Mouse (Mus musculus) thymus, adult 2 months (tissue): ENCODE measurements around the gene Rap2a. TPM values are rescaled to one million over a fixed set of nuclear protein-coding genes. Genes with fewer than 3 reads are reported as not detected.

ENCODE experiments used
- DNase-seq: peaks from one replicate; pipeline ENCODE4 v3.0.0; 2021
- H3K27ac ChIP-seq: fragments of 200-500 bp; 2 replicates; pipeline ENCODE4 v1.5.1; 2012; ENCODE audit warnings: low read length, control low read depth; ENCODE audit not compliant: control insufficient read depth, insufficient read depth
- H3K27me3 ChIP-seq: fragments of 200-500 bp; 2 replicates; pipeline ENCODE4 v1.6.1; 2012; ENCODE audit warnings: mild to moderate bottlenecking, low read length, moderate library complexity, mixed read lengths; ENCODE audit not compliant: control insufficient read depth, insufficient read depth
- H3K36me3 ChIP-seq: fragments of 200-500 bp; 2 replicates; pipeline ENCODE4 v1.6.1; 2012; ENCODE audit warnings: mild to moderate bottlenecking, low read length, moderate library complexity; ENCODE audit not compliant: control insufficient read depth, insufficient read depth
- H3K4me1 ChIP-seq: fragments of 200-500 bp; replicated peaks from 2 replicates; pipeline ENCODE4 v1.6.1; 2012; ENCODE audit warnings: low read length; ENCODE audit not compliant: control insufficient read depth, insufficient read depth
- H3K4me3 ChIP-seq: fragments of 200-500 bp; 2 replicates; pipeline ENCODE4 v1.5.1; 2012; ENCODE audit warnings: mild to moderate bottlenecking, low read length, control low read depth, moderate library complexity; ENCODE audit not compliant: control insufficient read depth, insufficient read depth
- CTCF ChIP-seq: fragments of 200-500 bp; IDR thresholded peaks from 2 replicates; pipeline ENCODE4 v1.5.1; 2012; ENCODE audit warnings: mild to moderate bottlenecking, control low read depth, low read length, moderate library complexity, borderline replicate concordance; ENCODE audit not compliant: control insufficient read depth, poor library complexity, insufficient read depth; ENCODE audit errors: extremely low read depth
- POLR2A ChIP-seq: fragments of 200-500 bp; IDR thresholded peaks from 2 replicates; pipeline ENCODE4 v1.6.1; 2012; ENCODE audit warnings: mild to moderate bottlenecking, low read length, control low read depth, moderate library complexity; ENCODE audit not compliant: control insufficient read depth, poor library complexity, insufficient read depth; ENCODE audit errors: extremely low read depth
- WGBS: fragments of 180-500 bp; shearing (Covaris S2); methylation state at CpG from one replicate; pipeline ENCODE4 v1.1.7; 2018; 5-methylcytosine and 5-hydroxymethylcytosine counted together
- polyA plus RNA-seq: library from polyadenylated mRNA; depleted of rRNA; stranded (reverse); fragments of >200 nt; gene quantifications from 2 replicates; pipeline ENCODE4 v1.2.3, GENCODE M21; 2012

Gene Rap2a
- polyA plus RNA-seq, 1 experiment: 9.8 TPM

DNA sequence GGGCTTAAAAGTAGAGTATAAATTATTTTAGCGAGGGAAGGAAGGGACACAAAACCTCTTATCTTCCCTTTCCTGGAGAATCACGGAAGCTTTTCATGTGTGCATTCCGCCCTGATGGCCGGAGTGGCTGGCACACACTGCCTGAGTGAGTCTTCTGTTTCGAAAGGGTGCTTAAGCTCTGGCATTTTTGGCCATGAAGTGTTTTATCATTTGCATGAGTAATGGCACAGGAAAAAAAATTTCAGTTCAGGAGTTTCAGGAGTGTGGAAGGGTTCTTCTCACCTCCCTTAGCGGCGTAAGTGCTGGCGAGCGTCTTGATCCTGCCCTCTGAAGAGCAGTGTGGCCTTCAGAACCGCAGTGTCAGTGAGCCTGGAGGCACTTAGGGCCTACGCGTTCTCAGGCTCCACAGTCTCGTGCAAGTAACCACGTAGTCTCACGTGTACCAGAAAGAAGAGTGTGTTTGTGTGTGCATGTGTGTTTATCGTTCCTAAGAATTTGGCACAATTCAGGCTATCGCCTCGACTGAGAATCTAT lies 26.8 kb downstream of the Rap2a start:
- no peak for TF ChIP-seq POLR2A
- no peak for TF ChIP-seq CTCF
- Histone ChIP-seq H3K4me3 (no peak overlapping the region), H3K4me1 (no peaks in the 10 kb centered on the region), H3K27me3 (no peaks in the 10 kb centered on the region), H3K36me3 (no peaks in the 10 kb centered on the region), H3K27ac (no peak overlapping the region)
- WGBS: 96% methylated on average over 18 of the region's 18 CpGs
- DNase-seq: no peak

DNA sequence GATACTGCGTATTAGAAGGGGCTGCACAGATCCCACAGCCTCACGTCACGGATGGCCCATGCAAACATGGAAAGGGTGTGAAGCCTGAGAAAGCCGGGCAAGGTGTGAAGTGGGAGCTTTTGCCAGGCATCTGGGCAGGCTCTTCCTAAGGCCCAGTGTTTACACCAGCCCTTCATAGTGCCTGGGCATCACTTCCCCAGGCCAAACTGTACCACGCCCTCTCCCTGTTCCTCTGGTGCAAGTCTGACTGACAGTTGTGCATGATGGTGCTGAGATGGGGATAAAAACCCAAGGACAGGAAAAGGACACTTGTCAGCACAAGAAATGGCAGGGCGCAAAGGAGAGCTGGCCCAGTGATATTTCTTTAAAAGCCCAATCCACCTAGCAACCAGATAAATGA lies 27.7 kb downstream of the Rap2a start:
- Histone ChIP-seq H3K27ac (no peak overlapping the region), H3K27me3 (no peaks in the 10 kb centered on the region), H3K36me3 (no peaks in the 10 kb centered on the region), H3K4me1 (no peaks in the 10 kb centered on the region), H3K4me3 (no peak overlapping the region)
- DNase-seq: no peak
- no peak for TF ChIP-seq CTCF
- no peak for TF ChIP-seq POLR2A
- 97% methylated on average over 6 of the region's 6 CpGs for WGBS

GRCm38 (mm10) chr14:120507516-120507915 lies 29.3 kb downstream of the Rap2a start:
- WGBS: 88% methylated on average over 12 of the region's 12 CpGs
- Histone ChIP-seq H3K4me3 (no peak overlapping the region), H3K36me3 (no peaks in the 10 kb centered on the region), H3K4me1 (no peaks in the 10 kb centered on the region), H3K27ac (no peak overlapping the region), H3K27me3 (no peaks in the 10 kb centered on the region)
- DNase-seq: no peak
- no peak for TF ChIP-seq CTCF
- TF ChIP-seq POLR2A: no peak

- WGBS: 96% methylated on average over 16 of the region's 16 CpGs
- TF ChIP-seq POLR2A (no peak), CTCF (no peak)
Measured at GRCm38 (mm10) chr14:120508566-120509365, 30.5 kb downstream of the Rap2a start.

GRCm38 (mm10) chr14:120509366-120509640 lies 31.1 kb downstream of the Rap2a start:
- H3K27ac ChIP-seq: no peak overlapping the region
- DNase-seq: no peak
- no peaks in the 10 kb centered on the region for H3K27me3 ChIP-seq
- no peak for TF ChIP-seq CTCF
- no peak for TF ChIP-seq POLR2A
- H3K4me3 ChIP-seq: no peak overlapping the region
- WGBS: 94% methylated on average over 5 of the region's 5 CpGs
- H3K4me1 ChIP-seq: no peaks in the 10 kb centered on the region
- no peaks in the 10 kb centered on the region for H3K36me3 ChIP-seq

More at GRCm38 (mm10) chr14:120508566-120509365, 30.5 kb downstream of the Rap2a start:
- Histone ChIP-seq H3K36me3 (no peaks in the 10 kb centered on the region), H3K27ac (no peak overlapping the region), H3K4me1 (no peaks in the 10 kb centered on the region), H3K27me3 (no peaks in the 10 kb centered on the region), H3K4me3 (no peak overlapping the region)
- DNase-seq: no peak

DNA sequence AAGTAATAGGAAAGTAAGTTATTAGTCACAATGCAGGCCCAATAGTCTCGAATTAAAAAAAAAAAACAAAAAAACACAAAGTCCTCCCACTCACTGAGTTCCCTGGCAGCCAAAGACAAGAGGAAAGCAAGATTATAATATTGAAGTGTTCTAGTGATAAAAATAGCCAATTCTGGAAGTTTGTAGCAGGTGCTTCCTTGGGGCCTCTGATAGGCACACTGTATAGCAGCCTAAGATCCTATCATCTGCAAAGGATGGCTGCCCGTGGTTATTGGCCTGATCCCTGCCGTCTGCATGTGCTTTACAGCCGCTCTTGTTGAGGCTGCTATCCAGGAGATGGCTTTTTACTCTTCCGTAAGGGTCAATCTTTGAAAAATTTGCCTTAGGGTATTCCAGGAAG lies 33.6 kb downstream of the Rap2a start:
- no peak overlapping the region for H3K27ac ChIP-seq
- TF ChIP-seq CTCF: no peak
- no peak for TF ChIP-seq POLR2A
- 54% methylated on average over 5 of the region's 5 CpGs for WGBS

More for the DNA sequence above, 33.6 kb downstream of the Rap2a start:
- Histone ChIP-seq H3K36me3 (no peaks in the 10 kb centered on the region), H3K4me1 (no peaks in the 10 kb centered on the region), H3K4me3 (no peak overlapping the region), H3K27me3 (no peaks in the 10 kb centered on the region)
- DNase-seq: no peak
